Mouse (Mus musculus): ENCODE results near the gene Car5a.
A peak's percentile ranks its signal among the peaks of the same experiment; 100 is the strongest.

Car5a gene

GRCm38 (mm10) chr8:121944831-121945230 lies at the start of gene Car5a:
Gene Car5a, minus strand, starts transcription at chr8:121944904.
- DNase-seq: no peak

- DNase-seq: no peak
These were observed 48.2 kb upstream of the Car5a start for GRCm38 (mm10) chr8:121992911-121993310.

GRCm38 (mm10) chr8:121991611-121992010 lies 46.9 kb upstream of the Car5a start:
- no peak for DNase-seq

- no peak for DNase-seq
These were observed 46.0 kb upstream of the Car5a start for GRCm38 (mm10) chr8:121990506-121991255.

GRCm38 (mm10) chr8:121987892-121988291 lies 43.2 kb upstream of the Car5a start:
- DNase-seq: no peak

- no peak for DNase-seq
These were observed 41.0 kb upstream of the Car5a start for GRCm38 (mm10) chr8:121985673-121986072.

GRCm38 (mm10) chr8:121981520-121981895 lies 36.8 kb upstream of the Car5a start:
- DNase-seq: no peak

GRCm38 (mm10) chr8:121980792-121981519 lies 36.3 kb upstream of the Car5a start:
- DNase-seq: no peak

- no peak for DNase-seq
These were observed 34.0 kb upstream of the Car5a start for GRCm38 (mm10) chr8:121978670-121979069.

GRCm38 (mm10) chr8:121977819-121978590 lies 33.3 kb upstream of the Car5a start:
- peak; percentile 46 to 57 for DNase-seq

- DNase-seq: no peak
These were observed 29.2 kb upstream of the Car5a start for GRCm38 (mm10) chr8:121973906-121974305.

- DNase-seq: no peak
These were observed 26.9 kb upstream of the Car5a start for GRCm38 (mm10) chr8:121971488-121972058.

- no peak for DNase-seq
These were observed 25.5 kb upstream of the Car5a start for GRCm38 (mm10) chr8:121970225-121970624.

GRCm38 (mm10) chr8:121968542-121968941 lies 23.8 kb upstream of the Car5a start:
- no peak for DNase-seq

GRCm38 (mm10) chr8:121967977-121968376 lies 23.3 kb upstream of the Car5a start:
- no peak for DNase-seq

GRCm38 (mm10) chr8:121966714-121967448 lies 22.2 kb upstream of the Car5a start:
- DNase-seq: no peak

- DNase-seq: no peak
These were observed 21.4 kb upstream of the Car5a start for GRCm38 (mm10) chr8:121966110-121966509.

GRCm38 (mm10) chr8:121964716-121965512 lies 20.2 kb upstream of the Car5a start:
- DNase-seq: no peak

GRCm38 (mm10) chr8:121962892-121963291 lies 18.2 kb upstream of the Car5a start:
- DNase-seq: no peak

GRCm38 (mm10) chr8:121958395-121958794 lies 13.7 kb upstream of the Car5a start:
- DNase-seq: no peak

- DNase-seq: no peak
These were observed 11.3 kb upstream of the Car5a start for GRCm38 (mm10) chr8:121955825-121956500.
